Mouse (Mus musculus): ENCODE measurements around the gene Pagr1a.

Gene Pagr1a

GRCm38 (mm10) chr7:127016971-127017949 lies at the start of gene Pagr1a:
Gene Pagr1a, minus strand, starts transcription at chr7:127017352.
- peak; percentile 96 to 97 for DNase-seq (ENCODE audit: low spot score in 2 of 2)

DNA sequence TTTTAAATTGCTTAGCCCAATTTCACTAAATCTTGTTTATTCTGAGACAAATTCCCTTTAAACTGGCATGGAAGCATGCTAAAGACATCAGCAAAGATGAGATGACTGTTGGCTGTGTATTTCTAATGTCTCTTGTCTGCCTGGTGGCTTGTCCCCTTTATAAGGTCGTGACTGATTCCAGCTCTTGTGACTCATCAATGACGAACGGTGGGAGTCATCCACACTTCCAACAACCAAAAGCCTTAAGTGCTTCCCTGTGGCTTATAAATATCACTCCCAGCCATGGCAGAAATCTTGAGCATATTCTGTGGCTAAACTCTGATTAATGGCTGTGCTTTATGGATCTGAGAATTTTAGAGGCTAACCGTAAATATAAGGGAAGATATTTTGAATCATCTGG lies 49.2 kb upstream of the Pagr1a start:
- no peak for DNase-seq (ENCODE audit: low spot score in 2 of 2)

- no peak for DNase-seq (ENCODE audit: low spot score in 2 of 2)
Measured at GRCm38 (mm10) chr7:127065538-127065937, 48.4 kb upstream of the Pagr1a start.

DNA sequence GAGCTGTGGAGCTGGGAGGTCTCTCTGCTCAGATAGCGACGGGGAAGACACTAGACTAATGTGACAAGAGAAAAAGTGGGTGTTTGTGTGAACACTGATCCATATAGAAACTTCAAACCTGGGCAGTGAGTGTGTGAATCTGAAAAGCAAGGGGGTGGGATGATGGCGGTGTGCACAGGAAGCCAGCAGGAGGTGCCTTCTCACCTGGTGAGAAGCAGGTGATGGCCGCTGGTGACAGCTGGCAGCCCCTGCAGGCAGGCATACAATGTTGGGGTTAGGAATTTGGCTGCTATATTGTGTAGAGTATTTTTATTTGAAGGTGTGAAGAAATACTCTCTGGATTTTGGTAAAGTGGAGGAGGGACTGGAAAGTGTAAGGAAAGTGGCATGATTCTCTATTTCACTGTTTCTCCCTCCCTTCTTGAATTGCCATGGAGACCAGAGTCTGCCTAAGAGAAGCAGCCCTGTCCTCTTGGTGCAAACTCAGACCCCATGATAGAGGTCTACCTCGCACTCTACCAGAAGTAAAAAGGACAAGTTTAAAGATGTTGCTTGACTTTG lies 38.0 kb upstream of the Pagr1a start:
- DNase-seq (ENCODE audit: low spot score in 2 of 2), result no peak

GRCm38 (mm10) chr7:127041851-127042672 lies 24.9 kb upstream of the Pagr1a start, which contains the start of gene Kif22:
Gene Kif22, minus strand, starts transcription at chr7:127042471.
- peak; percentile 86 to 90 for DNase-seq (ENCODE audit: low spot score in 2 of 2)

DNA sequence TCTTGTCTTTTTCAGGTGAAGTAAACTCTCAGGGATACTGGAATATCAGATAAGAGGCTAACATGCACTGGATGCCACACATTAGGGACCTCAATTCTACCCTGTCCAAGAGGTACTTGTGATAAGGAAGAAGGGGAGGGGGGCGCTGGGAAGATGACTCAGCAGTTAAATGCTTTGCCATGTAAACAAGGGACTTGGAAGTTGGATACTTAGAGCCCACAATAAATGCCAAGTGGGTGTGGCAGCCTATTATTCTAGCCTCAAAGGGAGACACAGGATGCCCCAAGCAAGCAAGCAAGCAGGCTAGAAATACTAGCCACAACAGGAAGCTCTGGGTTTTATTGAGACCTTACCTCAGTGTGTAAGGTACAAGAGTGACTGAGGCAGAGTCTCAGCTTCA lies 14.1 kb upstream of the Pagr1a start:
- no peak for DNase-seq (ENCODE audit: low spot score in 2 of 2)

- DNase-seq (ENCODE audit: low spot score in 2 of 2), result no peak
Measured at GRCm38 (mm10) chr7:127030172-127030571, 13.0 kb upstream of the Pagr1a start.

GRCm38 (mm10) chr7:127027885-127028284 lies 10.7 kb upstream of the Pagr1a start:
- no peak for DNase-seq (ENCODE audit: low spot score in 2 of 2)

- DNase-seq (ENCODE audit: low spot score in 2 of 2), result peak; percentile 100
Measured at GRCm38 (mm10) chr7:127026984-127027726, 10.0 kb upstream of the Pagr1a start, which contains the start of gene Maz. Gene Maz, minus strand, starts transcription at chr7:127027037.

DNA sequence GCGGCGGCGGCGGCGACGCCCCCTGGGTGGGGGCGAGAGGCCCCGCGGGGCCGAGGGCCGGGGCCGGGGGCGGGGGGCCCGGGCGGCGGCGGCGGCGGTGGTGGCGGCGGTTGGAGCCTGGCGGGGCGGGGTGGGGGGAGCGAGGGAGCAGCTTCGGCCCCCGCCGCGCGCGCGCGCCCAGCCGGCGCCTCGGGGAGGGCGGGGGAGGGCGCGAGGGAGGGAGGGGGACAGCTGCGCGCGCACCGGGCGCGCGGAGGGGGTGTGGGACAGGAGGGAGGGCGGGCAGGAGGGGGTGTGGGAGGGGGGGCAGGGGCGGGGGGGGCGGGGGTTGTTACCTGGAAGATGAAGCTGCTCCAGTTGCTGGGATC lies 9.4 kb upstream of the Pagr1a start:
- DNase-seq (ENCODE audit: low spot score in 2 of 2), result no peak

- DNase-seq (ENCODE audit: low spot score in 2 of 2), result peak; percentile 71
Measured at GRCm38 (mm10) chr7:127026161-127026600, 9.0 kb upstream of the Pagr1a start.

DNA sequence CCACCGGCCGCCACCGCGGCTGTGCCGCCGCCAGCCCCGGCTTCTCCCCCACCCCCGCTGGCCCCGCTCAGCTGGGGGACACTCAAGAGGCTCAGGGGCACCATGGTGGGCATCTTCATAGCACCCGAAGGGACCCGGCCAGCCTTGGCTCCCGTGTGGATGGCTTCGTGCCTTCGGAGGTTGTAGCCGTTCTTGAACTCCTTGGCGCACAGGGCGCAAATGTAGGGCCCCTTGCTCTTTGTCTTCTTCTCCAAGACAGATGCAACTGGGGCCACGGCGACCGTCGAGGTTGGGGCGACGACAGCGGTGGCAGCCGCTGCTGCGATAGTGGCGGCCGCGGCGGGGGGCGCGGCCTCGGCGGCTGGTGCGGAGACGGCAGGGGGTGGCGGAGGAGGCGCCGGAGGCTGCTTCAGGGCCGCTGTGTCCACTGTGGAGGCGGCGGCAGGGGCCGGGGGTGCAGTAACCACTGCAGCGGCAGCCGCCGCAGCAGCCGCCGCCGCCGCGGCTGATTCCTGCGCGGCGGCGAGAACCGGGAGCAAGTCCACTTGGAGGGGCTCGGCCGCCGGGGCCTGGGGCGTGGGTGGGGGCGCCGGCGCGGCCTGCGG lies 8.5 kb upstream of the Pagr1a start:
- no peak for DNase-seq (ENCODE audit: low spot score in 2 of 2)

- peak; percentile 82 to 83 for DNase-seq (ENCODE audit: low spot score in 2 of 2)
Measured at GRCm38 (mm10) chr7:127024755-127025555, 7.8 kb upstream of the Pagr1a start.

DNA sequence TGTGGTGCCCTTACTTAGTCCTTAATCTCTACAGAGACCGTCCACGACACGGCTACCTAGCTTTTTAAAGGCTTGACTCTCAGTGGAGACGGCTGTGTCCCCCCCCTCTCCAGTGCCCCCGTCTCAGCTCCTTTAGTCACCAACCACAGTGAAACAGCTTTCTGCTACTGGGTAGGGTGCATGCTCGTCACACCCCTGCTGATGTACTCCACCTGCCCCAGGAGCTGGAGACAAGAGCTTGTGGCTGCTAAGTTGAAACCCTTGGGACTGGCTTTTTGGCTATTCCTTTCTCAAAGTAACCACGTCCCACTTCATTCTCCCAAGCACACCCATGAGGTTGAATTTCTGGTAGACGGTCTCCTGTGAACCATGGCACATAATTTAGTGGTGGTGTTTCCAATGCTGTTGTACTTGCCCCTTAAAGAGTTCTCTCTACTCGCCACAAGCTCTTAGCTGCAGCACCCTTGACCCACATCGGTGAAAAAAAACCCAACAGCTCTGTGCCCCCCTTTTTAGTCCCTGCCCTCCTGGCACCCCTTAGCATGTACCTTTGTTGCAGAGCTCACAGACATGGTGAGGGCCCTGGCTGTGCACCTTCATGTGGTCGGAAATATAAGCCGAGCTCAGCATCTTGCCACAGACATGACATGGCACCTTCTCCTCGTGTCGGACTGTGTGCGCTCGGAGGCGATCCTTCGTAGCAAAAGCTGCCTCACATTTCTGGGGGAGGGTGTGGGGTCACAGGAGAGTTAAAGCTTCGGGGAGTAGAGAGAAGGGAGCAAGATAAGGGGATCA lies 6.9 kb upstream of the Pagr1a start:
- no peak for DNase-seq (ENCODE audit: low spot score in 2 of 2)

GRCm38 (mm10) chr7:127023272-127023691 lies 6.1 kb upstream of the Pagr1a start:
- peak in 1 of 2 experiments; percentile 15 for DNase-seq (ENCODE audit: low spot score in 2 of 2)

- DNase-seq (ENCODE audit: low spot score in 2 of 2), result no peak
Measured at GRCm38 (mm10) chr7:127022528-127023271, 5.5 kb upstream of the Pagr1a start.

GRCm38 (mm10) chr7:127021563-127022527 lies 4.7 kb upstream of the Pagr1a start:
- no peak for DNase-seq (ENCODE audit: low spot score in 2 of 2)
